Mouse (Mus musculus): ENCODE results near the gene Htt. TPM values are rescaled to one million over a fixed set of nuclear protein-coding genes. Genes with fewer than 3 reads are reported as not detected.

Htt gene
- polyA plus RNA-seq (2021; fragmentation: Nextera tagmentation), result 7.7 and 8.6 TPM in 2 replicates
- long read RNA-seq, experiment 1, partial matches to known transcripts, result 17 of 18 reads
- long read RNA-seq, experiment 1, other reads (novel, unspliced or antisense), result 1 of 18 reads
- long read RNA-seq, experiment 2, partial matches to known transcripts, result 19 of 23 reads
- long read RNA-seq, experiment 2, other reads (novel, unspliced or antisense), result 4 of 23 reads

DNA sequence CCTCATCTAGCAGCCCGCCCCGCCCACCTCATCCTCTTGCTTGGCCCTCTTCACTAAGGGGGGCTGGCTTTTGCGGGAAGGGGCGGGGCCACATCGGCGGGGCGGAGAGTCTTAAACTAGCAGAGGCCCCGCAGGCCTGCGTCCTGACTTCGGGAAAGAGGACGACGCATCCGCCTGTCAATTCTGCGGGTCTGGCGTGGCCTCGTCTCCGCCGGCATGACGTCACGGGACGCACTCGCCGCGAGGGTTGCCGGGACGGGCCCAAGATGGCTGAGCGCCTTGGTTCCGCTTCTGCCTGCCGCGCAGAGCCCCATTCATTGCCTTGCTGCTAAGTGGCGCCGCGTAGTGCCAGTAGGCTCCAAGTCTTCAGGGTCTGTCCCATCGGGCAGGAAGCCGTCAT is at the start of gene Htt:
TSS of gene Htt (plus strand) at position 232 of the 400 bp plus-strand sequence.

DNA sequence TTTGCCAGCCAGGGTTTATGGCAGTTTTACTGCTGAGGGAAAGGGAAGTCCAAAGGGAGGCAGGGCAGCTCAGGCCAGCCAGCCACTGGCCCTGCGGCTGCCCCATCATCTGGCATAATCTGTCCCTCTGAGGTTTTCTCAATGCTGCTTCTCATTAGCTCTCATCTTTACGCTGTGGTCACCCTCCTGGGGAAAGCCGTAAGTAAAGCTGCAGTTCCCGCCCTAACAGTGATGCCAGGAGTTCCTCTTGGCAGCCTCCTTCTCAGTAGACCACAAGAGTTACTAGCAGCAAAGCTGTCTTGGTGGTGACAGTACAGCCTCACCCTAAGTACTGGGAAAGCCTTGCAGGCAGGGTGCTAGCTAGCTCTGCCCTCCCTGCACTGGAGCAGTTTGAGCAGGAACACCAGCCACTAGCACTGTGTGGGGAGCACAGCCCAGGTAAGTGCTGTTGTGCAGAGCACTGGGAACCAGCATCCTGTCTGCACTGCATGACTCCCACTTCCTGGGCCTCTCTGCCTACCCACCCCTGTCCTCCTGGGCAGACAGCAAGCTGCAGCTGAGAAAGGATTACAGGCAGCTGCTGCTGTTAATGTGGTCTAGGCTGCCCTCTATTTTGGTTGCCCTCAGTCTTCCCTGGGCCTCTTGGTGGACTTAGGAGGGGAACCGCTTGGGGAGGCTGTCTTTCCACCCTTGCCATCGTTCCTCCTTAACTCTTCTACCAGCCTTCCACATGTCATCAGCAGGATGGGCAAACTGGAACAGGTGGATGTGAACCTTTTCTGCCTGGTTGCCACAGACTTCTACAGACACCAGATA is 146.6 kb downstream of the Htt start, which contains the start of gene Msantd1:
TSS of gene Msantd1 (plus strand) at position 103 of the 816 bp plus-strand sequence.

DNA sequence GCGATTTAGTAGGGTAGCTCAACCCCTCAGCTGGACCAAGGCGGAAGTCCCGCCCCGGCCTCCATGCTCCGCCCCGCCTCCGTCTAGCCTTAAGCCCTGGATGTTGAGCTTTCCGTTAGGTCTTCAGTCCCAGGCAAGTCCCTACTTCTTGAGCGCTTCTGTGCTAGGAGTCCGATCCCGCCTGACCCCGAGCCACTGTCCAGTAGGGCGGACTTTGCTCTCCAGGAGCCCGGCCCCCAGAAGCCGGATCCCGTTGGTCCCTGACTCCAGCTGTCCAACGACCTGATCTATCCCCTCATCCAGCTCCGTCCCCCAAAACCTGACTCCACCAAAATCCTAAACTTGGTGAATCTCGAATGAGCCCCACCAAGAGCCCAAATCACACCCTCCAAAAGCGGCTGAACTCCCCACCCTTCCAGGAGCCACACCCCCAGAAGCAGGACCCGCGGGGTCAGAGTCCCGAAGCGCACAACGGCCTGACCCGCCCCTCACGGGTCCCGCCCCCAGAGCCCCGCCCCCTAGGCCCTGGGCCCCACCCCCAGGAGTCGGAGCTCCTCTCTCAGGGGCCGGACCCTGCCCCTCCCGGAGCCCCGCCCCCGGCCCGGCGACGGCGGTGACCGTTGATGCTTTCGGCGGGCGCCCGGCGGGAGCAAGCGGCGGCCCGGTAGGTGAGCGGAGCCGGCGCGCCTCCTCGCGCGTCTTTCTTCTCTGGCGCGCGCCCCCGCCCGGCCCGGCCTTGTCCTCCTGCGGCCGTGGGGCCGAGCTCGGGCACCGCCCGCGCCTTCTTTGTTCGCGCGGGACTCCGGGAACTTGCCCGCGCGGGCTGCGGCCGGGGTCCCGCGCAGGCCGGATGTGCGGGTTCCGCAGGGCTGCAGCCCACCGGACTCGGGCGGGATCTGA is 187.6 kb downstream of the Htt start, which contains the start of gene Rgs12:
TSS of gene Rgs12 (plus strand) at position 585 of the 900 bp plus-strand sequence.

Small RNA genes within 50 kb of the gene (microRNA-seq; reads per million reads assigned to microRNA genes)
- gene Mir467g, result not detected

Other genes with a start within 250 kb of the Htt start
- gene Tnip2, start 247.7 kb upstream of the Htt start, polyA plus RNA-seq (2021; fragmentation: Nextera tagmentation), result 8.4 and 9.0 TPM in 2 replicates
- 0.84 and 1.7 TPM in 2 replicates for gene Sh3bp2, start 235.9 kb upstream of the Htt start, polyA plus RNA-seq (2021; fragmentation: Nextera tagmentation)
- 93.0 and 95.9 TPM in 2 replicates for gene Add1, start 188.1 kb upstream of the Htt start, polyA plus RNA-seq (2021; fragmentation: Nextera tagmentation)
- 18.3 and 18.4 TPM in 2 replicates for gene Mfsd10, start 124.5 kb upstream of the Htt start, polyA plus RNA-seq (2021; fragmentation: Nextera tagmentation)
- 11.5 and 13.8 TPM in 2 replicates for gene Nop14, start 101.6 kb upstream of the Htt start, polyA plus RNA-seq (2021; fragmentation: Nextera tagmentation)
- gene Grk4, start 101.4 kb upstream of the Htt start, polyA plus RNA-seq (2021; fragmentation: Nextera tagmentation), result 1.2 and 1.4 TPM in 2 replicates
- gene Msantd1, start 146.3 kb downstream of the Htt start, polyA plus RNA-seq (2021; fragmentation: Nextera tagmentation), result 3.0 and 4.1 TPM in 2 replicates
- 12.0 and 14.0 TPM in 2 replicates for gene Rgs12, start 187.7 kb downstream of the Htt start, polyA plus RNA-seq (2021; fragmentation: Nextera tagmentation)

Measured in layer of hippocampus, adult 6 months (tissue).